Mouse (Mus musculus): ENCODE data around the gene Brca1.

DNA sequence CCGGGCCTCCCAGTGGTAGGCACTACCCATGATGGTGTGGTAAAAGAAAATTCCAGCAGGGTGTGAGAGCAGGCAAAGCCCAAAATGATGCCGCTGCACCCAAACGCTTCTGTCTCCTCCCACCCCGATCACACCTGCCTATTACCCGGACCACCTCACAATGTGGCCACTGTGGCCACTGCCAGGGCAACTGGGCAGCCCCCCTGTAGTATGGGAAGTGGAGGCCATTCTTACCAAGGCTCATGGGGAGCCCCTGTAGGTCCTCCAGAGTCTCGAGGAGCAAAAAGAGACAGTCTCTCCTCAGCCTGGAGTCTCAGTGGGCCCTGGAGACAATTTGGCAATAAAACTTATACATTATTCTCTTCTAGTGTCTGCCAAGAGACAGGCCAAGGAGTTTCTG is 47.4 kb upstream of the Brca1 start, which contains the start of gene Gm11634:
- TF ChIP-seq CTCF (IDR thresholded peaks at IDR 0.05): no peak
- TF ChIP-seq EP300 (IDR thresholded peaks at IDR 0.05): no peak

Measured in lung, postnatal 0 days (tissue).